Mouse (Mus musculus) embryonic facial prominence, embryonic 15.5 days (tissue): ENCODE data around the gene Suds3. TPM values are rescaled to one million over a fixed set of nuclear protein-coding genes. Genes with fewer than 3 reads are reported as not detected.
A peak's percentile ranks its signal among the peaks of the same experiment; 100 is the strongest.

Source experiments
- ATAC-seq: fragments of 200-750 bp; cut with Nextera tagmentation; 2 replicates; pipeline ENCODE4 v1.8.0; 2017; ENCODE audit warnings: low read depth, moderate TSS enrichment; ENCODE audit not compliant: insufficient number of reproducible peaks, low FRiP score, low TSS enrichment
- H3K27ac ChIP-seq: fragments of 300-500 bp; sonication (generic); replicated peaks from 2 replicates; pipeline ENCODE4 v1.5.1; 2015; ENCODE audit warnings: mild to moderate bottlenecking, inconsistent platforms
- H3K27me3 ChIP-seq: fragments of 300-500 bp; sonication (generic); 2 replicates; pipeline ENCODE4 v1.6.1; 2015; ENCODE audit warnings: inconsistent platforms
- H3K36me3 ChIP-seq: fragments of 300-500 bp; sonication (generic); 2 replicates; pipeline ENCODE4 v1.6.1; 2015; ENCODE audit warnings: mild to moderate bottlenecking, inconsistent platforms
- H3K4me1 ChIP-seq: fragments of 300-500 bp; sonication (generic); 2 replicates; pipeline ENCODE4 v1.6.1; 2015; ENCODE audit warnings: inconsistent platforms
- H3K4me2 ChIP-seq: fragments of 300-500 bp; sonication (generic); replicated peaks from 2 replicates; pipeline ENCODE4 v1.6.1; 2015; ENCODE audit warnings: mild to moderate bottlenecking, inconsistent platforms
- H3K4me3 ChIP-seq: fragments of 300-500 bp; sonication (generic); replicated peaks from 2 replicates; pipeline ENCODE4 v1.5.1; 2015; ENCODE audit warnings: mild to moderate bottlenecking, inconsistent platforms
- H3K9ac ChIP-seq: fragments of 300-500 bp; sonication (generic); 2 replicates; pipeline ENCODE4 v1.6.1; 2015; ENCODE audit warnings: inconsistent platforms
- H3K9me3 ChIP-seq: fragments of 300-500 bp; sonication (generic); replicated peaks from 2 replicates; pipeline ENCODE4 v1.6.1; 2016; ENCODE audit warnings: inconsistent platforms
- WGBS: fragments of 180-500 bp; shearing (Covaris S2); methylation state at CpG from one replicate; pipeline ENCODE4 v1.1.7; 2015; 5-methylcytosine and 5-hydroxymethylcytosine counted together
- polyA plus RNA-seq: library from polyadenylated mRNA; unstranded; fragments of >200 nt; fragmentation: Nextera tagmentation; extraction: Ambion mirVana; gene quantifications from 2 replicates; pipeline ENCODE4 v1.2.1, GENCODE M21; 2015

Suds3 gene
- polyA plus RNA-seq, 1 experiment from 2014 or later: 75.1 TPM

- no peak overlapping the region for H3K4me3 ChIP-seq
- no peak for ATAC-seq
- no peaks in the 10 kb centered on the region for H3K9me3 ChIP-seq
- H3K4me2 ChIP-seq: no peak overlapping the region
- no peaks in the 10 kb centered on the region for H3K27me3 ChIP-seq
- H3K4me1 ChIP-seq: peaks cover 6% of the 10 kb centered on the region; the same call in 1 of the 2 replicates
- H3K9ac ChIP-seq: no peak overlapping the region
- H3K36me3 ChIP-seq: no peaks in the 10 kb centered on the region
- H3K27ac ChIP-seq: no peak overlapping the region
- 76% methylated on average over 16 of the region's 16 CpGs for WGBS
Measured at GRCm38 (mm10) chr5:117149054-117149942, 33.4 kb upstream of the Suds3 start.

GRCm38 (mm10) chr5:117147187-117148095, 31.5 kb upstream of the Suds3 start:
- WGBS: 88% methylated on average over 16 of the region's 16 CpGs
- no peak overlapping the region for H3K4me3 ChIP-seq
- no peak overlapping the region for H3K27ac ChIP-seq
- H3K9me3 ChIP-seq: no peaks in the 10 kb centered on the region
- H3K36me3 ChIP-seq: no peaks in the 10 kb centered on the region
- H3K4me2 ChIP-seq: no peak overlapping the region
- H3K4me1 ChIP-seq: no peaks in the 10 kb centered on the region
- no peak for ATAC-seq
- H3K9ac ChIP-seq: no peak overlapping the region
- H3K27me3 ChIP-seq: no peaks in the 10 kb centered on the region

- Histone ChIP-seq H3K4me3 (no peak overlapping the region), H3K9ac (no peak overlapping the region), H3K4me2 (no peak overlapping the region), H3K4me1 (no peaks in the 10 kb centered on the region), H3K9me3 (no peaks in the 10 kb centered on the region), H3K27me3 (no peaks in the 10 kb centered on the region), H3K27ac (no peak overlapping the region), H3K36me3 (no peaks in the 10 kb centered on the region)
- no peak for ATAC-seq
Measured at GRCm38 (mm10) chr5:117146165-117146564, 30.3 kb upstream of the Suds3 start.

DNA sequence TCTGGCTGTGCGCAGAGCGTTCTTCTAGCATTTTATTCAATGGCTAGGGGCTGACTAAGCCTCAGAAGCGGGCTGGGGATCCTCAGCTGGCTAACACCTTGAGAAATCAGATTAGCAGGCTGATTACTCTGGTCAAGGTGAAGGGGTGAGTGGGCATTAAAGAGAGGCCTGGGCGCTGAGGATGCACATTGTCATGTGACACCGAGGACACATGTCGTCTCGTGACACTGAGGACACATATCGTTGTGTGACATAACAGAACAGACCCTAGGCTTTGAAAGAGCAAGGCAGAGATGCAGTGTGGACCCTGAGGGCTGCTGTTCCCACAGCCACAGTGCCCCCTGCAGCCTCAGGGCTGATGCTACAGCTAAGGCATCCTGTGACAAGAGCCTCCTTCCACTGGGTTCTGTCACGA, 27.8 kb upstream of the Suds3 start:
- Histone ChIP-seq H3K27me3 (no peaks in the 10 kb centered on the region), H3K4me1 (peaks cover 7% of the 10 kb centered on the region; the same call in 1 of the 2 replicates), H3K9ac (no peak overlapping the region), H3K4me2 (no peak overlapping the region), H3K4me3 (no peak overlapping the region), H3K27ac (no peak overlapping the region), H3K36me3 (no peaks in the 10 kb centered on the region), H3K9me3 (no peaks in the 10 kb centered on the region)
- no peak for ATAC-seq
- WGBS: 56% methylated on average over 9 of the region's 9 CpGs

- Histone ChIP-seq H3K9me3 (no peaks in the 10 kb centered on the region), H3K36me3 (no peaks in the 10 kb centered on the region), H3K4me1 (peaks cover 18% of the 10 kb centered on the region), H3K27ac (no peak overlapping the region), H3K4me3 (no peak overlapping the region), H3K4me2 (no peak overlapping the region), H3K27me3 (no peaks in the 10 kb centered on the region), H3K9ac (no peak overlapping the region)
- no peak for ATAC-seq
- WGBS: 67% methylated on average over 7 of the region's 7 CpGs
Measured at GRCm38 (mm10) chr5:117140374-117140773, 24.5 kb upstream of the Suds3 start.

GRCm38 (mm10) chr5:117139822-117140221, 23.9 kb upstream of the Suds3 start:
- no peaks in the 10 kb centered on the region for H3K9me3 ChIP-seq
- no peaks in the 10 kb centered on the region for H3K36me3 ChIP-seq
- H3K27me3 ChIP-seq: no peaks in the 10 kb centered on the region
- no peak for ATAC-seq
- H3K27ac ChIP-seq: no peak overlapping the region
- peaks cover 23% of the 10 kb centered on the region for H3K4me1 ChIP-seq
- WGBS: 58% methylated on average over 8 of the region's 8 CpGs
- H3K9ac ChIP-seq: no peak overlapping the region
- H3K4me2 ChIP-seq: no peak overlapping the region
- H3K4me3 ChIP-seq: no peak overlapping the region

DNA sequence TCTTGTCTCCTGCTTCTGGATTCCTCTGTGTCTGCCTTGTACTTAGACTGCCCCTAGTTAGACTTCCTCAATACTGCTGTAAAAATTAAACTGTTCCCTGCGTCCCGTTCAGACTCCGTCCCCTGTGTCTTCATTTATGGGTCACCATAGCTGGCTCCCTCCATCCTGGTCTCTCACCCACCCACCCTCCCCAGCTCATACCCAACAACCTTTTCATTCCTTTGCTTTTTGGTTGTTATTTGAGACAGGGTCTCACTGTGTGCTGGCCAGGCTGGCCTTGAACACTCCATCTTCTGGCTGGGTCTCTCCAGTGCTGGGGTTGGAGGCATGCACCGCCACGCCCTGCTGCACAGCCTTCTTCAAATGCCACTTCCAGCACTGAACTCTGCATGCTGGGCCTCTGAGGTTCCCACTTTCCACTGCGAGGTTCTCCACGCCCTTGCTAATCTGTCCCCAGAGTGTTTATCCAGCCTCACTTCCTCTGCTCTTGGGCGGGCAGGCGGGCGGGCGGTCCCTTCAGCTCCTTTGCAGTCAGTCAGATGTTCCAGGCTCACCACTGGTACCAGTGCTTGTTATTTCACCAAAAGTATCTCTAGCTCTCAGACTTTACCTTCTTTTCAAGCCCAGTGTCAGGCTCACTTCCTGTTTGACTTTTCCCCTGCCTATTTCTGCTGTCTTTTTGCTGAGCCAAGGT, 22.5 kb upstream of the Suds3 start:
- no peak overlapping the region for H3K27ac ChIP-seq
- ATAC-seq: no peak
- no peak overlapping the region for H3K9ac ChIP-seq
- H3K4me3 ChIP-seq: no peak overlapping the region
- peaks cover 23% of the 10 kb centered on the region for H3K4me1 ChIP-seq
- H3K4me2 ChIP-seq: no peak overlapping the region
- H3K9me3 ChIP-seq: no peaks in the 10 kb centered on the region
- WGBS: 66% methylated on average over 11 of the region's 11 CpGs
- H3K36me3 ChIP-seq: no peaks in the 10 kb centered on the region
- no peaks in the 10 kb centered on the region for H3K27me3 ChIP-seq

DNA sequence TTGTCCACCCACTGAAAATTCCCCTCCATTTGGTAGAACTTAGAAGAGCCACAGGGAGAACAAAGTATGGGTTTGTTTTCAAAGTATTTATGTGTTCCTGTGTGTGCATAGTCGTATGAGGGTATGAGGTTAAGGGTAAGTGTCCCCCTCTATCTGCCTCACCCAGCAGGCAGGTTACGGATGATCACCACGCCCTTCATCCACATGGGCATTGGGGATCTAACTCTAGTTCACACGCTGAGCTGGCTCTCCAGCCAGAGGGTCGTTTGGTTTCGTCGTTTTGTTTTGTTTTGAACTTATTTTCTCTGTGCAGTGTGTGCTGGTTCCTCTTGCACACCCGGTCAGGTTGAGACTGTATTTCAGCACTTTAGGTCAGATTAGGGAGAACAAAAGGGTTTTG, 21.7 kb upstream of the Suds3 start:
- Histone ChIP-seq H3K9ac (no peak overlapping the region), H3K4me1 (peaks cover 23% of the 10 kb centered on the region), H3K27me3 (no peaks in the 10 kb centered on the region), H3K9me3 (no peaks in the 10 kb centered on the region), H3K4me3 (no peak overlapping the region), H3K4me2 (no peak overlapping the region), H3K36me3 (no peaks in the 10 kb centered on the region), H3K27ac (no peak overlapping the region)
- 72% methylated on average over 8 of the region's 8 CpGs for WGBS
- no peak for ATAC-seq

GRCm38 (mm10) chr5:117137011-117137410, 21.1 kb upstream of the Suds3 start:
- 64% methylated on average over 10 of the region's 10 CpGs for WGBS
- H3K4me3 ChIP-seq: no peak overlapping the region
- H3K27me3 ChIP-seq: no peaks in the 10 kb centered on the region
- H3K27ac ChIP-seq: no peak overlapping the region
- ATAC-seq: no peak
- H3K9me3 ChIP-seq: no peaks in the 10 kb centered on the region
- H3K36me3 ChIP-seq: no peaks in the 10 kb centered on the region
- no peak overlapping the region for H3K4me2 ChIP-seq
- H3K9ac ChIP-seq: no peak overlapping the region
- H3K4me1 ChIP-seq: peaks cover 23% of the 10 kb centered on the region

DNA sequence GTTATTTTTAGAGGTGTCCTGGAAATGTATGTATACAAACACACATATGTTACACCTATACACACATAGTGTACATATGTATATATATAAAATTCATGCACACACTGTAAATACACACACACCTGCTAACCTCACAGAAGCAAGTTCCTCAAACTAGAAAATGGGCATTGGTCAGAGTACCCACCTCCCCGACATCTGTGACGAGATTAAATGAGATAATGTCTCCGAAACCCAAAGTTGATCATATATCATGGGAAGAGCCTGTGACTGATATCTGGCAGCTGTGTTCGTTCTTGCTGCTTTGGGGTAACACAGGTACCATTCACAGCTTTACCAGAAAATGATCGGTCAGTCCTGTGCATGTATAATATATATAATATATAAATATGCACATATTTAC, 20.7 kb upstream of the Suds3 start:
- Histone ChIP-seq H3K4me3 (no peak overlapping the region), H3K9me3 (no peaks in the 10 kb centered on the region), H3K27me3 (no peaks in the 10 kb centered on the region), H3K27ac (no peak overlapping the region), H3K4me1 (peaks cover 23% of the 10 kb centered on the region), H3K9ac (no peak overlapping the region), H3K4me2 (no peak overlapping the region), H3K36me3 (no peaks in the 10 kb centered on the region)
- WGBS: 74% methylated on average over 5 of the region's 5 CpGs
- no peak for ATAC-seq

DNA sequence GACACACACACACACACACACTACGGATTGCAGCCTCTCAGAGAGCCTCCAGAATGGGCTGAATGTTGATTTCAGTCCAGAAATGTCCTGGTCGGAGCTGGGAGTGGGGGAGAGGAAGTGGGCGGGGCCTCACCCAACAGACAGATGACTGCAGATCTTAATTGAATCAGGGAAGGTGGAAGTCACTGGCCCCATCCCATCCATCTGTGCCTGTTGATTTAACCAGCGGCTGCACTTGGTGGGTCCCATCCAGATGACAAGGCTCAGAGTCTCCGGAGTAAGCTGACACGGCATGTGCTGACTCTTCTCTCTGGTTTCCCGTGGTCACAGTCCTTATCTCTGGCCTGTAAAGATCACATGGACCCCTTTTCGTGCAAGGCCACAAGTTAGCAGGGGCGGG, 20.0 kb upstream of the Suds3 start:
- Histone ChIP-seq H3K4me1 (peaks cover 23% of the 10 kb centered on the region), H3K9me3 (no peaks in the 10 kb centered on the region), H3K27me3 (no peaks in the 10 kb centered on the region), H3K36me3 (no peaks in the 10 kb centered on the region), H3K9ac (no peak overlapping the region), H3K27ac (no peak overlapping the region), H3K4me2 (no peak overlapping the region), H3K4me3 (no peak overlapping the region)
- 25% methylated on average over 9 of the region's 9 CpGs for WGBS
- ATAC-seq: peak; percentile 31; the same call in 1 of the 2 replicates
